ENCODE assay signal across 23 mouse cellular contexts in genomic region chr10:90615196-90615595, GRCm38 (mm10).
DNase-seq lines count a peak whose midpoint lies in the region; ATAC-seq and TF ChIP-seq lines count a peak whose summit lies in the region.
"Had no signal": no experiment of that assay in that cellular context is flagged by ENCODE, and none has a peak within 500 bp of the region (broad histone marks: within the 10 kb centered on the region; RNA-seq: fewer than 3 reads in every experiment).

No protein-coding gene starts in this region.

- TF ChIP-seq CTCF in forebrain, postnatal 0 days (IDR thresholded peaks at IDR 0.05; ENCODE audit: low read depth): no peak

- WGBS in forebrain, postnatal 0 days: 23% methylated on average over 2 of the region's 2 CpGs
- 31% methylated on average over 2 of the region's 2 CpGs for WGBS in forebrain, embryonic 13.5 days
- 43% methylated on average over 2 of the region's 2 CpGs for WGBS in midbrain, embryonic 14.5 days
- 45% methylated on average over 2 of the region's 2 CpGs for WGBS in midbrain, embryonic 13.5 days
- WGBS in kidney, embryonic 16.5 days: 79% methylated on average over 2 of the region's 2 CpGs

- no peak overlapping the region for H3K4me3 ChIP-seq in forebrain, postnatal 0 days (ENCODE audit: low read depth, low read length)
- no peak overlapping the region for H3K4me3 ChIP-seq in forebrain, embryonic 13.5 days
- no peak overlapping the region for H3K4me3 ChIP-seq in midbrain, embryonic 14.5 days (replicated peaks; ENCODE audit: low read depth, low read length)
- no peak overlapping the region for H3K4me3 ChIP-seq in midbrain, embryonic 13.5 days (replicated peaks)
- H3K4me3 ChIP-seq in kidney, embryonic 16.5 days (ENCODE audit: low read length): no peak overlapping the region
- H3K4me3 ChIP-seq: embryonic facial prominence, embryonic 10.5 days; heart, embryonic 13.5 days; hindbrain, embryonic 15.5 days; limb, embryonic 15.5 days had no signal

- ATAC-seq in forebrain, postnatal 0 days: peak; percentile 34; the same call in 1 of the 2 replicates
- ATAC-seq in forebrain, embryonic 13.5 days: no peak
- ATAC-seq in midbrain, embryonic 14.5 days (ENCODE audit: low FRiP score, low TSS enrichment): no peak
- ATAC-seq in midbrain, embryonic 13.5 days: no peak
- no peak for ATAC-seq in kidney, embryonic 16.5 days (ENCODE audit: low FRiP score, low TSS enrichment)
- ATAC-seq: intestine, embryonic 16.5 days had no signal

- H3K4me2 ChIP-seq in forebrain, postnatal 0 days (ENCODE audit: low read depth): no peak overlapping the region
- no peak overlapping the region for H3K4me2 ChIP-seq in forebrain, embryonic 13.5 days
- no peak overlapping the region for H3K4me2 ChIP-seq in midbrain, embryonic 14.5 days (ENCODE audit: low read length)
- H3K4me2 ChIP-seq in midbrain, embryonic 13.5 days (replicated peaks): no peak overlapping the region
- H3K4me2 ChIP-seq in kidney, embryonic 16.5 days (replicated peaks; ENCODE audit: low read depth, low read length): no peak overlapping the region
- H3K4me2 ChIP-seq: heart, embryonic 13.5 days; hindbrain, embryonic 15.5 days; limb, embryonic 15.5 days; lung, embryonic 14.5 days had no signal

- DNase-seq in forebrain, postnatal 0 days: peak; percentile 63
- peak; percentile 71 for DNase-seq in midbrain, embryonic 14.5 days
- peak; percentile 27 for DNase-seq in mesoderm, embryonic 11.5 days (ENCODE audit: low read depth, low spot score)
- no peak for DNase-seq in spleen, adult 12 weeks (ENCODE audit: low spot score)
- DNase-seq: adrenal gland, adult 2 months; cerebellum, adult 2 months; gastrocnemius, postnatal 25 days; heart, adult 18-20 months; heart, postnatal 14 days; kidney, postnatal 36 days; left cerebral cortex, postnatal 4 days; lung, embryonic 14.5 days; right cerebral cortex, postnatal 25 days; thymus, postnatal 14 days had no signal

- 0 out of 2 replicates have a peak overlapping the region, but pooled peaks have one; percentile 15 for H3K27ac ChIP-seq in forebrain, postnatal 0 days (ENCODE audit: low read depth, low read length)
- no peak overlapping the region for H3K27ac ChIP-seq in forebrain, embryonic 13.5 days
- 0 out of 2 replicates have a peak overlapping the region, but pooled peaks have one; percentile 10 for H3K27ac ChIP-seq in midbrain, embryonic 14.5 days (replicated peaks; ENCODE audit: low read depth, low read length)
- H3K27ac ChIP-seq in midbrain, embryonic 13.5 days: no peak overlapping the region
- H3K27ac ChIP-seq in kidney, embryonic 16.5 days (ENCODE audit: low read length): no peak overlapping the region
- H3K27ac ChIP-seq: embryonic facial prominence, embryonic 10.5 days; heart, embryonic 13.5 days; hindbrain, embryonic 15.5 days; limb, embryonic 15.5 days; liver, embryonic 14.5 days had no signal

- no peaks in the 10 kb centered on the region for H3K36me3 ChIP-seq in forebrain, postnatal 0 days (ENCODE audit: insufficient read depth)
- H3K36me3 ChIP-seq in forebrain, embryonic 13.5 days (ENCODE audit: poor library complexity, severe bottlenecking): no peaks in the 10 kb centered on the region
- no peaks in the 10 kb centered on the region for H3K36me3 ChIP-seq in midbrain, embryonic 14.5 days (ENCODE audit: control insufficient read depth, insufficient read depth, low read length)
- no peaks in the 10 kb centered on the region for H3K36me3 ChIP-seq in midbrain, embryonic 13.5 days
- no peaks in the 10 kb centered on the region for H3K36me3 ChIP-seq in kidney, embryonic 16.5 days (ENCODE audit: insufficient read depth, low read length)
- H3K36me3 ChIP-seq: embryonic facial prominence, embryonic 10.5 days; heart, embryonic 13.5 days; limb, embryonic 15.5 days had no signal

- H3K27me3 ChIP-seq in forebrain, postnatal 0 days (ENCODE audit: insufficient read depth, low read length): no peaks in the 10 kb centered on the region
- no peaks in the 10 kb centered on the region for H3K27me3 ChIP-seq in forebrain, embryonic 13.5 days
- H3K27me3 ChIP-seq in midbrain, embryonic 14.5 days (ENCODE audit: control insufficient read depth, insufficient read depth, low read length): no peaks in the 10 kb centered on the region
- H3K27me3 ChIP-seq in midbrain, embryonic 13.5 days: no peaks in the 10 kb centered on the region
- H3K27me3 ChIP-seq in kidney, embryonic 16.5 days (ENCODE audit: insufficient read depth, low read length): no peaks in the 10 kb centered on the region
- H3K27me3 ChIP-seq: heart, embryonic 13.5 days; hindbrain, embryonic 15.5 days; limb, embryonic 15.5 days had no signal

- peaks cover 14% of the 10 kb centered on the region for H3K4me1 ChIP-seq in forebrain, postnatal 0 days (ENCODE audit: insufficient read depth)
- peaks cover 17% of the 10 kb centered on the region for H3K4me1 ChIP-seq in forebrain, embryonic 13.5 days
- H3K4me1 ChIP-seq in midbrain, embryonic 14.5 days (ENCODE audit: control insufficient read depth, insufficient read depth, low read length): peaks cover 5% of the 10 kb centered on the region; the same call in 1 of the 2 replicates
- H3K4me1 ChIP-seq in midbrain, embryonic 13.5 days (replicated peaks): peaks cover 10% of the 10 kb centered on the region; the same call in 1 of the 2 replicates
- H3K4me1 ChIP-seq in kidney, embryonic 16.5 days (ENCODE audit: insufficient read depth, low read length): no peaks in the 10 kb centered on the region
- H3K4me1 ChIP-seq: embryonic facial prominence, embryonic 10.5 days; heart, embryonic 13.5 days; limb, embryonic 15.5 days had no signal

- no peak overlapping the region for H3K9ac ChIP-seq in forebrain, postnatal 0 days
- no peak overlapping the region for H3K9ac ChIP-seq in forebrain, embryonic 13.5 days
- H3K9ac ChIP-seq in midbrain, embryonic 14.5 days (replicated peaks; ENCODE audit: low read length): no peak overlapping the region
- H3K9ac ChIP-seq in midbrain, embryonic 13.5 days (replicated peaks): no peak overlapping the region
- H3K9ac ChIP-seq in kidney, embryonic 16.5 days (replicated peaks; ENCODE audit: low read length): no peak overlapping the region
- H3K9ac ChIP-seq: heart, embryonic 13.5 days; hindbrain, embryonic 15.5 days; limb, embryonic 15.5 days; liver, embryonic 14.5 days; lung, embryonic 14.5 days had no signal

- H3K9me3 ChIP-seq in forebrain, postnatal 0 days (ENCODE audit: low read length): no peaks in the 10 kb centered on the region
- no peaks in the 10 kb centered on the region for H3K9me3 ChIP-seq in forebrain, embryonic 13.5 days (replicated peaks)
- H3K9me3 ChIP-seq in midbrain, embryonic 14.5 days (ENCODE audit: control insufficient read depth, low read length): no peaks in the 10 kb centered on the region
- H3K9me3 ChIP-seq in midbrain, embryonic 13.5 days: no peaks in the 10 kb centered on the region
- no peaks in the 10 kb centered on the region for H3K9me3 ChIP-seq in kidney, embryonic 16.5 days (ENCODE audit: low read length)
- H3K9me3 ChIP-seq: embryonic facial prominence, embryonic 10.5 days; hindbrain, embryonic 15.5 days; limb, embryonic 15.5 days had no signal

Comparison
In these comparisons a context has a peak if more than half of its experiments do, and no peak if none do; other contexts are left out.
1. H3K27ac ChIP-seq: peak in forebrain, postnatal 0 days (single experiment) and midbrain, embryonic 14.5 days (single experiment); none in forebrain, embryonic 13.5 days (single experiment), midbrain, embryonic 13.5 days (single experiment) and kidney, embryonic 16.5 days (single experiment).